In the genomic region with DNA sequence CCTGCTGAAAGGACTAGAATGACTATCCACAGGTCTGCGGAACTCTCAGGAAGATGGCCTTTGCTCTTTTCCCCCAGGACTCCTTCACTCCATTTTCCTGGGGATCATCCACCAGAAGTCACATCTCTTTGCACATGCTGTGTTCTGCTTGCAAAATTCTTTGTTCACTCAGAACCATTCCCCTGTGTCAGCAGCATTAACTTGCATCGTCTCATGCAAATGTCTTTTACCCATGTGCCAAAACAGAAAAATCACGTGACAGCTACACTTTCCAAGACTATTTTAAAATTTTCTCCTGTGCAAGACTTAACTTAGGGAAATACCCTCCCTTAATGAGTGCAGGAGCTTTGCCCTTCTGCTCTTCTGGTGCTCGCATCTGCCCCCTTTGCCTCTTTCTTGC, we compare ENCODE assay signal across 26 mouse cellular contexts.
"Had no signal": no experiment of that assay in that cellular context is flagged by ENCODE, and none has a peak within 500 bp of the region (broad histone marks: within the 10 kb centered on the region; RNA-seq: fewer than 3 reads in every experiment).

No protein-coding gene starts in this region.

- H3K4me2 ChIP-seq: heart, embryonic 12.5 days; hindbrain, embryonic 12.5 days; hindbrain, embryonic 14.5 days; limb, embryonic 12.5 days; liver, embryonic 11.5 days; liver, embryonic 13.5 days; liver, embryonic 15.5 days had no signal

- ATAC-seq: hindbrain, embryonic 16.5 days; inflammation-experienced regulatory T-cells, adult 6 months; intestine, embryonic 16.5 days had no signal

- H3K9ac ChIP-seq: heart, embryonic 12.5 days; hindbrain, embryonic 12.5 days; hindbrain, embryonic 14.5 days; limb, embryonic 12.5 days; liver, embryonic 13.5 days; liver, embryonic 15.5 days had no signal

- H3K27ac ChIP-seq: gastrocnemius, adult 2 months; heart, embryonic 10.5 days; hindbrain, embryonic 10.5 days; hindbrain, embryonic 12.5 days; hindbrain, embryonic 14.5 days; layer of hippocampus, adult 2 months; left cerebral cortex, adult 2 months; limb, embryonic 10.5 days; limb, embryonic 12.5 days; liver, embryonic 13.5 days; liver, embryonic 15.5 days had no signal

- H3K4me3 ChIP-seq: gastrocnemius, adult 2 months; heart, embryonic 10.5 days; heart, embryonic 12.5 days; hindbrain, embryonic 10.5 days; hindbrain, embryonic 12.5 days; layer of hippocampus, adult 2 months; left cerebral cortex, adult 2 months; limb, embryonic 10.5 days; limb, embryonic 12.5 days; liver, embryonic 13.5 days; liver, embryonic 15.5 days had no signal

- H3K9me3 ChIP-seq: heart, embryonic 10.5 days; heart, embryonic 12.5 days; hindbrain, embryonic 10.5 days; hindbrain, embryonic 12.5 days; limb, embryonic 10.5 days; limb, embryonic 12.5 days; liver, embryonic 13.5 days; liver, embryonic 15.5 days had no signal

- H3K27me3 ChIP-seq: heart, embryonic 12.5 days; hindbrain, embryonic 12.5 days; limb, embryonic 12.5 days; liver, embryonic 13.5 days; liver, embryonic 15.5 days had no signal

- H3K36me3 ChIP-seq: heart, embryonic 10.5 days; heart, embryonic 12.5 days; hindbrain, embryonic 10.5 days; hindbrain, embryonic 12.5 days; limb, embryonic 10.5 days; limb, embryonic 12.5 days; liver, embryonic 13.5 days; liver, embryonic 15.5 days had no signal

- H3K4me1 ChIP-seq: heart, embryonic 12.5 days; limb, embryonic 12.5 days; liver, embryonic 13.5 days; liver, embryonic 15.5 days had no signal

- DNase-seq: gastrocnemius, adult 2 months; gastrocnemius, postnatal 10 days; gastrocnemius, postnatal 25 days; heart, postnatal 10 days; heart, postnatal 4 days; kidney, adult 18-20 months; kidney, adult 8-10 months; kidney, postnatal 10 days; kidney, postnatal 25 days; kidney, postnatal 4 days; liver; liver, embryonic 13.5 days had no signal
